Mouse (Mus musculus) heart, adult 8-10 months (tissue): ENCODE data around the gene Aprt. TPM values are rescaled to one million over a fixed set of nuclear protein-coding genes. Genes with fewer than 3 reads are reported as not detected.

Experiments
- DNase-seq: peaks from one replicate; pipeline ENCODE4 v3.0.0; 2022; ENCODE audit warnings: low spot score
- total RNA-seq, 4 experiments: library from RNA; stranded (reverse); gene quantifications; 2 replicates each; pipeline ENCODE4 v1.2.4; 2022

Gene Aprt
- total RNA-seq, 4 experiments from 2014 or later: 39.5 to 50.6 (median 44.3) TPM

GRCm38 (mm10) chr8:122564363-122565352, 12.1 kb downstream of the Aprt start:
- no peak for DNase-seq

- no peak for DNase-seq
Measured at GRCm38 (mm10) chr8:122561199-122561598, 15.5 kb downstream of the Aprt start.

- DNase-seq: no peak
Measured at GRCm38 (mm10) chr8:122558671-122559349, 17.9 kb downstream of the Aprt start.

GRCm38 (mm10) chr8:122557248-122558038, 19.3 kb downstream of the Aprt start:
- no peak for DNase-seq

- peak; percentile 67 for DNase-seq
Measured at GRCm38 (mm10) chr8:122556030-122557009, 20.4 kb downstream of the Aprt start.

- DNase-seq: no peak
Measured at GRCm38 (mm10) chr8:122554786-122555185, 21.9 kb downstream of the Aprt start.

- peak; percentile 95 for DNase-seq
Measured at GRCm38 (mm10) chr8:122551265-122552051, 25.3 kb downstream of the Aprt start, which contains the start of gene Piezo1. Gene Piezo1 (minus strand): TSS chr8:122551329.

- DNase-seq: no peak
Measured at GRCm38 (mm10) chr8:122550995-122551264, 25.8 kb downstream of the Aprt start.

- no peak for DNase-seq
Measured at GRCm38 (mm10) chr8:122550234-122550994, 26.3 kb downstream of the Aprt start.

- DNase-seq: no peak
Measured at GRCm38 (mm10) chr8:122548891-122549439, 27.7 kb downstream of the Aprt start.

- no peak for DNase-seq
Measured at GRCm38 (mm10) chr8:122548331-122548730, 28.4 kb downstream of the Aprt start.

- no peak for DNase-seq
Measured at GRCm38 (mm10) chr8:122547815-122548214, 28.9 kb downstream of the Aprt start.

GRCm38 (mm10) chr8:122546811-122547453, 29.8 kb downstream of the Aprt start:
- peak; percentile 87 for DNase-seq

- no peak for DNase-seq
Measured at GRCm38 (mm10) chr8:122546066-122546755, 30.5 kb downstream of the Aprt start.

GRCm38 (mm10) chr8:122544138-122544537, 32.6 kb downstream of the Aprt start:
- no peak for DNase-seq

GRCm38 (mm10) chr8:122538310-122539076, 38.2 kb downstream of the Aprt start:
- no peak for DNase-seq

- no peak for DNase-seq
Measured at GRCm38 (mm10) chr8:122537812-122538211, 38.9 kb downstream of the Aprt start.
